Mouse (Mus musculus): ENCODE results near the gene Igf2.

The Igf2 gene

GRCm38 (mm10) chr7:142658681-142659180, 7.9 kb downstream of the Igf2 start:
- no peak for DNase-seq

- DNase-seq: no peak
These were observed 8.6 kb downstream of the Igf2 start for GRCm38 (mm10) chr7:142657821-142658614.

- DNase-seq: no peak
These were observed 9.2 kb downstream of the Igf2 start for GRCm38 (mm10) chr7:142657341-142657791.

GRCm38 (mm10) chr7:142656055-142656454, 10.6 kb downstream of the Igf2 start:
- DNase-seq: no peak

GRCm38 (mm10) chr7:142655633-142656032, 11.0 kb downstream of the Igf2 start:
- DNase-seq: no peak

GRCm38 (mm10) chr7:142653726-142654125, 12.9 kb downstream of the Igf2 start:
- DNase-seq: no peak

- DNase-seq: no peak
These were observed 19.9 kb downstream of the Igf2 start for GRCm38 (mm10) chr7:142646676-142647075.

- DNase-seq: no peak
These were observed 21.6 kb downstream of the Igf2 start for GRCm38 (mm10) chr7:142645045-142645444.

- DNase-seq: peak; percentile 6
These were observed 30.4 kb downstream of the Igf2 start for GRCm38 (mm10) chr7:142636178-142636577.

GRCm38 (mm10) chr7:142630691-142631090, 35.9 kb downstream of the Igf2 start:
- peak; percentile 65 for DNase-seq

GRCm38 (mm10) chr7:142629806-142630205, 36.8 kb downstream of the Igf2 start:
- no peak for DNase-seq

GRCm38 (mm10) chr7:142622180-142622579, 44.4 kb downstream of the Igf2 start:
- DNase-seq: no peak

- DNase-seq: no peak
These were observed 53.5 kb downstream of the Igf2 start for GRCm38 (mm10) chr7:142613077-142613476.

GRCm38 (mm10) chr7:142610627-142611406, 55.8 kb downstream of the Igf2 start:
- DNase-seq: peak; percentile 31

- no peak for DNase-seq
These were observed 65.7 kb downstream of the Igf2 start for GRCm38 (mm10) chr7:142600921-142601320.

All from cerebellum, adult 11 months (tissue).